Mouse (Mus musculus) olfactory bulb, adult 2 months (tissue): ENCODE measurements around the gene Gsg1l. TPM values are rescaled to one million over a fixed set of nuclear protein-coding genes. Genes with fewer than 3 reads are reported as not detected.

Experiments used
- H3K27ac ChIP-seq: fragments of 200-500 bp; 2 replicates; pipeline ENCODE4 v1.5.1; 2012; ENCODE audit warnings: low read depth, low read length; ENCODE audit not compliant: insufficient read depth
- H3K4me1 ChIP-seq: fragments of 200-500 bp; 2 replicates; pipeline ENCODE4 v1.6.1; 2012; ENCODE audit warnings: low read length; ENCODE audit not compliant: control insufficient read depth, insufficient read depth
- H3K4me3 ChIP-seq: fragments of 200-500 bp; 2 replicates; pipeline ENCODE4 v1.5.1; 2012; ENCODE audit warnings: mild to moderate bottlenecking, low read depth, low read length, moderate library complexity; ENCODE audit not compliant: insufficient read depth
- CTCF ChIP-seq: fragments of 200-500 bp; IDR thresholded peaks from 2 replicates; pipeline ENCODE4 v1.5.1; 2012; ENCODE audit warnings: low read depth, mild to moderate bottlenecking, low read length, moderate library complexity; ENCODE audit not compliant: insufficient read depth
- POLR2A ChIP-seq: fragments of 200-500 bp; IDR thresholded peaks from 2 replicates; pipeline ENCODE4 v1.6.1; 2012; ENCODE audit warnings: mild to moderate bottlenecking, low read depth, low read length, moderate library complexity; ENCODE audit not compliant: insufficient read depth
- WGBS: fragments of 180-500 bp; shearing (Covaris S2); methylation state at CpG from one replicate; pipeline ENCODE4 v1.1.7; 2018; 5-methylcytosine and 5-hydroxymethylcytosine counted together
- polyA plus RNA-seq: library from polyadenylated mRNA; stranded (reverse); fragments of >200 nt; gene quantifications from 2 replicates; pipeline ENCODE4 v1.2.4, GENCODE M21; 2012; ENCODE audit warnings: low replicate concordance; ENCODE audit not compliant: missing spikeins, insufficient read depth, insufficient read length

The Gsg1l gene
- polyA plus RNA-seq, 1 experiment = not detected

DNA sequence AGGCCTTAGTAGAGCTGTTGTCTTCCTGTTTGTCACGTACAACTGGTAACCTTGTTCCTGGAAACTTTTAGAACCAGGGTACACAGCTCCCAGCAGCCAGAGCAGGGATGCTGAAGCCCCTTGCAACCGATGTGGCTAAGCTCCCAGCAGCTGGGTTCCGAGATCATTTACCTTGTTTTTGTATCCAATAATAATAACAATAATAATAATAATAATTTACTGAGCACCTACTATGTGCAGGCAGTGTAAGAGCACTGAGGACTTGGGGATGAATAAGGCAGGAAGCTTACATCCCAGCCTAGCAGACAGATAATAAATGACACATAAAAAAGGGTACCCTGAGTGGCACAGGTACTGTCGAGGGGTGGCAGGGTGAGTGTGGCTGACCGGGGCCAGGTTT is 42.4 kb downstream of the Gsg1l start:
- no peak for TF ChIP-seq POLR2A
- no peak for TF ChIP-seq CTCF
- Histone ChIP-seq H3K4me3 (no peak overlapping the region), H3K4me1 (peaks cover 20% of the 10 kb centered on the region), H3K27ac (no peak overlapping the region)
- WGBS = 96% methylated on average over 5 of the region's 5 CpGs

DNA sequence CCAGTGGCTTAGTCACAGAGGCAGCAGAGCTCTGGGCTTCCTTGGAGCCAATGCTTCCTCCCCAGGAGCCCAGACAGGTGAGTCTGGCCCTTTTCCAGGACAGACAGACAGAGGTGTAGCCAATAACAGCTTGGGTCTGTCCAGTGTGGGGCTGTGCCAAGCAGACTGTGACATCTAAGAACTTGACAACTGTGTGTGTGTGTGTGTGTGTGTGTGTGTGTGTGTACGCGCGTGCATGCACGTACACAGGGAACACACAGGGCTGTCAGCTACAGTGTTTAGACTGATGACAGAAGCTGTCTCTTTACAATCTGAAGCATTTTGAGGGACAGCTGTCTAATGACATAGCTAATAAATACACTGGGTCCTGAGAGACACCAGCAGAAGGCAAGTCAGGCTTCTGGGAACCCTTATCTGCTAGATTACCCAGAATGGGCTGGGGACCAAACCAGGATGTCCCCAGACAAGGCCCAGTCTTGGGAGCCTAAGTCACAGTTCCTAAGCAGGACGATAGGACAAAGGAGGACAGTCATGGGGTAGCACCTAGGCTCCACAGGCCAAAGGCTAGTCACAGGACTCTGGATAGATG is 42.9 kb downstream of the Gsg1l start:
- WGBS = 94% methylated on average over 5 of the region's 5 CpGs
- Histone ChIP-seq H3K4me1 (peaks cover 20% of the 10 kb centered on the region), H3K27ac (no peak overlapping the region), H3K4me3 (no peak overlapping the region)
- TF ChIP-seq CTCF (no peak), POLR2A (no peak)

DNA sequence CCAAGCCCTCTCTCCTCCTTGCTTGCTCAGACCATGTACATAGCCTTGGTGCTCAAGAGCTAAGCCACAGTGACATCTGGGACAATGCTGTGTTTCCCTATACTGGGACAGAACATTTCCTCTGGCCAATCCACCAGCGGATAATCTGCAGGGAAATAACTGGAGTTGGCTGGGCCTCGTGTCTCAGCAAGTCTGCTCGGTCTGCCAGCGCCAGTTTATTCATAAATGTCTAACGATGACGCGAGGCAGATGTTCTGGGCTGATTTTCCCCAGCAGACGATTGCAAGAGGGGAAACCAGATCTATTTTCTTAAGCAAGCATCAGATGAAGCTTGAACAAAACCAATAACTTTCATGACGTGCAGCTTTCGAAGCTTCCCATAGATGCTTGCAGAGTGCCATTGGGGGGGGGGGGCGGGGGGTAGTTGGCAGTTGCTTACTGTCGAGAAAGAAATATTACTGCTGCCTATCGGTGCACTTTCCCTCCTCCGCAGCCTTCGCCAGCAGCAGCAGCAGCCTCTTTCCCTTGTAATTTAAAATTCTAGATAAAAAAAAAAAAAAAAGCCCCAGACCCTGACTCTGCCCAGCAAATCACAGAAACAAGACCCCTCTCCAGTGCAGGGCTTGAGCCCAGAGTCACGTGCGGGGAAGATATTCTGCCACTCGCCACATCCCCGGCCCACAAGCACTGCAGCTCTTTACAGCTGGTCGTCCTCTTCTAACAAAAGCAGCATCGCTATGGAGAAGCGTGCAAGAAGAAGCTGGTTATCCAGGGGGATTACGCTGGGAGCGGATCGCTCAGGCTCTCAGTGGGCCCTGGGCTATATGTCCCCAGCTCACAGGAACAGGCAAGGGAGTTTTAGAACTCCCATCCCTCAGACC is 43.6 kb downstream of the Gsg1l start:
- WGBS = 33% methylated on average over 25 of the region's 25 CpGs

DNA sequence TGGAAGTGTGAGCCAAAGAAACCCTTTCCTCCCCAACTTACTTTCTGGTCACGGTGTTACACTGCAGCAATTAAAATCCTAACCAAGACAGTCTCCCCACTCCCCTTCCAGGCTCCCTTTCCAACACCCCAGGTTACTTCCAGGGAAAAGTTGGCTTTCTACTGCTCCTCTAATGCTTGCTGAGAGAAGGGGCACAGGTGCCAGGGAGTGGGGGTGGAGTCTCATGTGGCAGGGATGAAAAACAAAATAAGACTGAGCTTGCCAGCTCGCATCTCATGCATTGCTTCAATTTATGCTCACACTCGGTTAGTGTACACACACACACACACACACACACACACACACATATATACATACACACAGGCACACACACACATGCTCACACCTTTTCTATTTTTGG is 46.9 kb downstream of the Gsg1l start:
- Histone ChIP-seq H3K4me1 (peaks cover 17% of the 10 kb centered on the region), H3K27ac (no peak overlapping the region), H3K4me3 (no peak overlapping the region)
- WGBS = 79% methylated on average over 3 of the region's 3 CpGs
- TF ChIP-seq POLR2A (no peak), CTCF (no peak)

More for the DNA sequence above, 43.6 kb downstream of the Gsg1l start:
- H3K4me1 ChIP-seq = peaks cover 20% of the 10 kb centered on the region
- no peak overlapping the region for H3K4me3 ChIP-seq
- TF ChIP-seq POLR2A (no peak), CTCF (no peak)
- H3K27ac ChIP-seq = no peak overlapping the region

DNA sequence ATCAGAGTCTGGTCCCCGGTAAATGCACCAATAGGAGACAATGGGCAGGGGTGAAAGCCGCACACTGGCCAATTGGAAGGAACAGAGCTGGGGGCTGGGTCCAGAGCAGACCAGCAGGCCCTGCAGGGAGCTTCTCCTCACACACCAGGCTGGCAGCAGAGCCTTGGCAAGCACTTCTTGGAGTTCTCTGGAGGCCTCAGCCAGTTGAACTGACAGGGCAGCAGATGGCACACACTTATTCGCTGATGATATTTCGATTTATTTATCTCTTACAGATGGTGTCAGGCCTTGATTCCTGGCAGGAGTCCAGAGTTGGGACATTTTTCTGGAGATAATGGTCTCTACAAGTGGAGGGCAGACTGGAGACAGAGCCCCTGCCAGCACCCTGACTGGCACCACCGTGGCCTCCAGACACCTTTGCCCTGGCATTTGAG is 49.4 kb downstream of the Gsg1l start:
- no peak overlapping the region for H3K4me3 ChIP-seq
- TF ChIP-seq CTCF = no peak
- TF ChIP-seq POLR2A = no peak
- no peak overlapping the region for H3K27ac ChIP-seq
- peaks cover 6% of the 10 kb centered on the region; the same call in 1 of the 2 replicates for H3K4me1 ChIP-seq
- 82% methylated on average over 5 of the region's 5 CpGs for WGBS

DNA sequence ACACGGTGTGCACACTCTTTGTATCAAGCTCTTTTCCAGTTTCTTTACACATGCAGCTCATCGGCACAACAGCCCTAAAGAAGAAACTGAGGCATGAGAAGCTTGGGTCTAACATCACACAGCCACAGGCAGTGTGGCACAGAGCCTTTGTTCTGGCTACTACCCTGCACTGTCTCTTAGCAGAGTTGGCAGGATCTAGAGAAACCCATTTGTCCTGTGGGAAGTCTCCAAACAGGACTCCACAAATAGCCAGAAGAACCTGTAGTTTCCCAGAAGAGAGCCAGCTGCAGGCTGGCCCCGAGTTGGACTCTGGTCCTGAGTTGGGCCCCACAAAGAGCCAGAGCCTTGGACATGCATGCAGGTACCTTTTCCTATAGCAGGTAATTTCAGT is 49.9 kb downstream of the Gsg1l start:
- 72% methylated on average over 3 of the region's 3 CpGs for WGBS
- TF ChIP-seq POLR2A = no peak
- H3K4me3 ChIP-seq = no peak overlapping the region
- no peak overlapping the region for H3K27ac ChIP-seq
- peaks cover 6% of the 10 kb centered on the region; the same call in 1 of the 2 replicates for H3K4me1 ChIP-seq

DNA sequence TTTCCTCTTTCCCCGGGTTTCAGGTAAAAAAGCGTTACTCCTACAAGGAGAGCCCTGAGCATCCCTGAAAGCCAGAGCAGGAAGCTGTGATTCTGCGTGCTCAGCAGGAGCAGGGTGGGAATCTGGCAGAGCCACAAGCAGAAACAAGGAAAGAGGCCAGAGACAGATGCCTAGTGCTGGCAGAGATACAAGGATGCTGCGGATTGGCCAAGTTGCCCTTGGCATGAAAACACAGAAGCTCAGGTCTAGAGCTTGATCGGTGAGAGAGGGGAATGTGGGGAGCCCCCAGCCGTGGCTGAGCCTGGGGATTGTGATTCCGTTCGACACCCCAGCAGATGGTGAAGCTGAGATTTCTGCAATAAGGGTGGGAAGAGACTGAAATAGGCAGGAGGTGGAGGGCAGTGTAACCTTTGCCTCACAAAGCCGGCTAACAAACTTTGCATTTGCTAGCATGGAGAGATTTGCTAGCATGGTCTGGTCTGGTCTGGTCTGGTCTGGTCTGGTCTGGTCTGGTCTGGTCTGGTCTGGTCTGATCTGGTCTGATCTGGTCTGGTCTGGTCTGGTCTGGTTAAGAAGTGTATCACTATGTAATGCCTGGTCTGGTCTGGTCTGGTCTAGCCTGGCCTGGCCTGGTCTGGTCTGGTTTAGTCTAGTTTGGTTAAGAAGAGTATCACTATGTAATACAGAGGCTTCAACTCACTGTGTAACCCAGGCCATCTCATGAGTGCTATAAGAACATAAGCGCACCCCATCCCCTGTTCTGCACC is 50.4 kb downstream of the Gsg1l start:
- 51% methylated on average over 10 of the region's 10 CpGs for WGBS
- Histone ChIP-seq H3K4me3 (no peak overlapping the region), H3K27ac (no peak overlapping the region), H3K4me1 (peaks cover 6% of the 10 kb centered on the region; the same call in 1 of the 2 replicates)
- TF ChIP-seq POLR2A (no peak), CTCF (no peak)

DNA sequence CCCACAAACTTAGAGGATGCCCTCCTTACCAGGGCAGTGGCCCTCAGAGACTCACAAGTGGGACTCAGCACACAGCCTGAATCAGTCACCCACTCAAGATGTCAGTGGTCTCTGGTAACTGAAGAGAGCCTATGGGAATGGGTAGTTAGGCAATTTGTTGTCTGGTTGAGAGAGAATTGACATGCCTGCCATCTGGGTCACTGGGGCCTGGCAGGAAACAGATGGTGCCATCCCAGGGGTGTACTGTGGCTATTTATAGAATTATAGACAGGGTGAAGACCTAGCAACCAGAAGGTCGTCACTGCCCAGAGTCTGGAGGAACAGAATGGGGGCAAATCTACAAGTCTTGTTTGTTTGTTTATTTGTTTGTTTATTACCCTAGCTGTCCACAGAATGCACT is 54.8 kb downstream of the Gsg1l start:
- Histone ChIP-seq H3K27ac (no peak overlapping the region), H3K4me3 (no peak overlapping the region), H3K4me1 (peaks cover 6% of the 10 kb centered on the region; the same call in 1 of the 2 replicates)
- TF ChIP-seq POLR2A = no peak
- TF ChIP-seq CTCF = no peak
- WGBS = 68% methylated on average over 1 of the region's 1 CpGs
